ENCODE assay signal across 1 mouse cellular context in the genomic region with DNA sequence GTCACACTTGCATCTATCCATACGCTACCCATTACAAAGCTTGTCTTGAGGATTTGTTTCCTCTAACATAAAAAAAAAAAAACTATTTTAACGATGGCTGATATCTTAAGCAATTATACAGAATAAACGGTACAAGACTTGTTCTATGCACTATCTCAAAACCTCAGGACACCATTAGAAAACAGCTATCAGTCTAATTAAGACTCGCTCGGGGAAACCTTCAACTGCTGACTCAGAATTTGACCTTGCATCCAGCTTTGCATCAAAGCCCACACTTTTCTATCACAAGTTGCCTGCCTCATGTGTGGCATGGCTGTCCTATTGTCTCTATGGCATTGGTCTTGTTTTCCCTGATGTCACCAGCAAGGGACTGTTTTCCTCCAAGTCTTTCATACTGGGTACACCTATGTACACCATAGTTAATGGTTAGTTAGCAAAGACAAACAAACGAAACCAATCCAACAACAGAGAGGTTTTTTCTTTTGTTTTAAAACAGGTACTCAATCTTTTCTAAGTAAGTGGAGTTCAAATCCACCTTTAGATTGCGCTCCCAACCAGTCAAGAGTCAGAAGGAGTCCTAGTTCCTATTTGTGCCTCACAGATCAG.
TF ChIP-seq lines count a peak whose summit lies in the region.

No protein-coding gene starts in this region.

TF ChIP-seq in MEL, 35 proteins besides CTCF, POLR2A, EP300 and RAD21 (continued from another document):
- TF ChIP-seq NELFE (IDR thresholded peaks at IDR 0.05; ENCODE audit: low read depth, low read length) (no peak), SIN3A (IDR thresholded peaks at IDR 0.05; ENCODE audit: low read length) (peak; percentile 65), ZNF384 (IDR thresholded peaks at IDR 0.05; ENCODE audit: low read depth, low read length) (peak; percentile 76; the same call in 1 of the 2 replicates), KAT2A (conservative IDR thresholded peaks at IDR 0.05; ENCODE audit: low read depth, low read length) (no peak), E2F4 (IDR thresholded peaks at IDR 0.05; ENCODE audit: borderline replicate concordance, low read depth, low read length) (no peak), MXI1 (IDR thresholded peaks at IDR 0.05; ENCODE audit: low read depth, low read length) (no peak), NRF1 (IDR thresholded peaks at IDR 0.05; ENCODE audit: insufficient read depth, low read depth, low read length, poor library complexity, severe bottlenecking) (no peak), POLR2AphosphoS5 (IDR thresholded peaks at IDR 0.05; ENCODE audit: borderline replicate concordance, low read depth, low read length) (no peak), POLR2AphosphoS2 (IDR thresholded peaks at IDR 0.05; ENCODE audit: low read length) (no peak), GATA1 (IDR thresholded peaks at IDR 0.05; ENCODE audit: low read depth, low read length) (peak; percentile 60), ZKSCAN1 (IDR thresholded peaks at IDR 0.05; ENCODE audit: low read depth, low read length) (no peak), GABPA (IDR thresholded peaks at IDR 0.05; ENCODE audit: low read depth, low read length) (no peak), MAFK (IDR thresholded peaks at IDR 0.05; ENCODE audit: borderline replicate concordance, low read depth, low read length) (peak; percentile 86; the same call in 1 of the 2 replicates), MYB (IDR thresholded peaks at IDR 0.05; ENCODE audit: low read depth, low read length) (no peak), USF2 (IDR thresholded peaks at IDR 0.05; ENCODE audit: borderline replicate concordance in 1 of 2, insufficient read depth in 1 of 2, low read depth in 1 of 2, low read length in 2 of 2) (no peak), TAL1 (IDR thresholded peaks at IDR 0.05; ENCODE audit: low read length) (peak; percentile 35; the same call in 1 of the 2 replicates), ZMIZ1 (IDR thresholded peaks at IDR 0.05; ENCODE audit: low read depth, low read length) (no peak), TCF12 (IDR thresholded peaks at IDR 0.05; ENCODE audit: low read depth, low read length) (peak; percentile 52; the same call in 1 of the 2 replicates)
